Mouse (Mus musculus): ENCODE results near the gene Otop3.
"Not testable (repeated sequence)": the region's sequence is repeated elsewhere in the genome, so short reads cannot be mapped to it uniquely, and the experiment has no call there.

Otop3 gene

GRCm38 (mm10) chr11:115366039-115366705, 31.6 kb downstream of the Otop3 start:
- no peak for DNase-seq (ENCODE audit: low spot score in 2 of 2)

GRCm38 (mm10) chr11:115366706-115367394, 32.3 kb downstream of the Otop3 start:
- no peak for DNase-seq (ENCODE audit: low spot score in 2 of 2)

DNA sequence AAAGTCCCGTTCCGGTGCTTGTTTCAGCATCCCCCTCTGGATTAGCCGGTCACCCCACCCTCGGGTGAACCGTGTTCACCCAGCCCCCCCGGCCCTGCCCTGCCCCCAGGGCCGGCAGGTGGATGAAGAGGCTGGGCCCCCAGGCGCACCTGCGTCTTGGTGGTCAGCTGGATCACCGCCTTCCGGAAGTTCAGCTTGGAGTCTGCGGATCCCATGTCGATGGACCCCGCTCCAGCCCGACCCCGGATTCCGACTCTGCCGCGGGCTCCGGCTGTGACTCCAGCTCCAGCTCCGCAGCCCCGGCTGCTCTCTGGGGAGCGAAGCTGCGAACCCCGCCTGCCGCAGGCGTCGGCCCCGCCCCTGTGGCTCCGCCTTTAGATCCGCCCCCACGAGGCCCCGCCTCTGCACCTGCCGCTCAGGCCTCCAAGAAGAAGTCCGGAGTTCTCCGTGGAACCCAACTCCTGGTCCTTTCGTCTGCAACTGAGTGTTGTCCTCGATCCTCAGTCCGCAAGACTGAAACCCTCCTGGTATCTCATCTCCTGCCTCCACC, 32.9 kb downstream of the Otop3 start, which contains the start of gene Hid1:
Hid1 (minus strand) TSS at position 362 of the 550 bp plus-strand sequence.
- DNase-seq (ENCODE audit: low spot score in 2 of 2), result peak; percentile 66 to 74

- DNase-seq (ENCODE audit: low spot score in 2 of 2), result no peak
Measured at GRCm38 (mm10) chr11:115370368-115370767, 35.8 kb downstream of the Otop3 start.

DNA sequence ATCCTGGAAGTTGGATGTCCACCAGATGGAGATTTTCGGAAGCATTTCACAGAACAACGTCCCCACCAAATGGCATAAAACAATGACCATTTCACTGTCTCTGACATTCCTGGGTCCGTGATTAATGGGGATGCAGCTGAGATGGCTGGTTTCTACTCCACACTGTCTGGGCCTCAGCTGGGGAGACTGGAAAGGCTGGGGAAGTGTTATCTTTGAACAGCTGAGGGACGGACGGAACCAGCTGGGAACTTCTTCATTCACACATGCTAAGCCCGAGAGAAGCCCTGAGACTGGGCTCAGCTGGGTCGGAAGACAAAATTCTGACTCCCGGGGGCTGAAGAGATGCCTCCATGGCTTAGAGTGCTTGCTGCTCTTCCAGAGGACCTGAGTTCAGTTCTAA, 36.8 kb downstream of the Otop3 start:
- DNase-seq (ENCODE audit: low spot score in 2 of 2), result no peak

DNA sequence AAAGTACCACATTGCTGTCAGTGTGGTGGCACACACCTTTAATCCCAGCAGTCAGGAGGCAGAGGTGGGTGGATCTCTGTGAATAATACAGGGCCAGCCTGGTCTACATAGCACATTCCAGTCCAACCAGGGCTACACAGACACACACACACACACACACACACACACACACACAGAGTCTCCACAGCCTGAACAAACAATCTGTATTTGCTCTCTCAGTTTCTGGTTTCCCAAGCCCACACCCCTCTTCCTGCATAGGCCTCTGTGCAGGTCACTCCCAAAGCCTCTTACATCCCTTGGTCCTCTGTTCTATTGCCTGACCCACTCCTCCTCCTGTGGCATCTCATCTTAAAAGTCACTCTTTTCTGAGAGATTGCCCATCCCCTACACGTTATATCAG, 37.5 kb downstream of the Otop3 start:
- no peak for DNase-seq (ENCODE audit: low spot score in 2 of 2)

- no peak for DNase-seq (ENCODE audit: low spot score in 2 of 2)
Measured at GRCm38 (mm10) chr11:115372737-115373136, 38.2 kb downstream of the Otop3 start.

GRCm38 (mm10) chr11:115373805-115374694, 39.5 kb downstream of the Otop3 start:
- DNase-seq (ENCODE audit: low spot score in 2 of 2), result peak; percentile 44 to 75

DNA sequence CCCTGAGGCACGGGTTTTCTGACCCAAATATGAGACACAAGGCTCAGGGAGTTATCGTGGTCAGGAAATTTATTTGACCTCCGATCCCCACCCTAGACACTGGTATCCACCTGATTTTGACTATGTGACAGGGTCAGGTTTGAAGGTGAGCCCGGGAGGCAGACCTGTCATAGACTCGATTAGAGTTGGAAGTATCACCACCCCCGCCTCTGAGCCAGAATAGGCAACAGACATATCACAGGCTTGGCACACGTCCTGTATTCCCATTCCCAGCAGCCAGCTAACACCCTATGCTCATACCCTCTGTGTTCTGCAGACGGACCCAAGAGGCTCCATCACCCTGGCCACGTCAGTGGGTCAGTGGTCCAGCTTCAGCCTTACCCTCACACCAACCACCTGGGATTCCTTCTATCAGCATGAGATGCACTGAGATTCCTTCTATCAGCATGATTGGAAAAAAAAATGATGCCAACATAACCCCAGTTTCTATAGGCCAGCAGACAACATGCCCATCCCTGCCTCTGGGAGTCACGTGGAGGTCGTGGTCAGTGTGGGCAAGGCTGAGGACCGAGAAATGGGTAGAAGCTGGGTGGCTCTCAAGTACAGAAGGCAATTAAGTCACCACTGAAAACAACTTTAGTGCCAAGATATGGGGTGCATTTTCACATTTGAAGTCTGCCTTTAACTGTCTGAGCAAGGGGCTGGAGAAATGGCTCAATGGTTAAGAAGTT, 40.3 kb downstream of the Otop3 start:
- no peak for DNase-seq (ENCODE audit: low spot score in 2 of 2)

- no peak for DNase-seq (ENCODE audit: low spot score in 2 of 2)
Measured at GRCm38 (mm10) chr11:115376722-115377121, 42.2 kb downstream of the Otop3 start.

DNA sequence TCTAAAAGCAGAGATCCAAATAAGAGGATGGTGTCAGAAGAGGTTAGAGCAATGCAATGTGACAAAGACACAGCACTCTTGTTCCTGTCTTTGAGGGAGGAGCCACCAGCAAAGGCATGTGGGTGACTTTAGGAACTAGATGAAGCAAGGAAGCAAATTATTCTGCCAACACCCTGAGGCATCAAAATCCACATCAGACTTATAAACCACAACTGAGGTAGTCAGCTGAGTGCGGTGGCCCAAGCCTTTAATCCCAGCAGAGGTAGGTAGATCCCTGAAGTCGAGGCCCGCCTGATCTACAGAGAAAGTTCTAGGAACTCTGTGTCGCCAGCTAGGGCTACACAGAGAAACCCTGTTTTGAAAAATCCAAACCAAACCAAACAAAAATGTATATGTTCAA, 42.7 kb downstream of the Otop3 start:
- DNase-seq (ENCODE audit: low spot score in 2 of 2), result no peak

- DNase-seq (ENCODE audit: low spot score in 2 of 2), result no peak
Measured at GRCm38 (mm10) chr11:115377854-115378253, 43.3 kb downstream of the Otop3 start.

GRCm38 (mm10) chr11:115381276-115381675, 46.7 kb downstream of the Otop3 start:
- no peak for DNase-seq (ENCODE audit: low spot score in 2 of 2)

DNA sequence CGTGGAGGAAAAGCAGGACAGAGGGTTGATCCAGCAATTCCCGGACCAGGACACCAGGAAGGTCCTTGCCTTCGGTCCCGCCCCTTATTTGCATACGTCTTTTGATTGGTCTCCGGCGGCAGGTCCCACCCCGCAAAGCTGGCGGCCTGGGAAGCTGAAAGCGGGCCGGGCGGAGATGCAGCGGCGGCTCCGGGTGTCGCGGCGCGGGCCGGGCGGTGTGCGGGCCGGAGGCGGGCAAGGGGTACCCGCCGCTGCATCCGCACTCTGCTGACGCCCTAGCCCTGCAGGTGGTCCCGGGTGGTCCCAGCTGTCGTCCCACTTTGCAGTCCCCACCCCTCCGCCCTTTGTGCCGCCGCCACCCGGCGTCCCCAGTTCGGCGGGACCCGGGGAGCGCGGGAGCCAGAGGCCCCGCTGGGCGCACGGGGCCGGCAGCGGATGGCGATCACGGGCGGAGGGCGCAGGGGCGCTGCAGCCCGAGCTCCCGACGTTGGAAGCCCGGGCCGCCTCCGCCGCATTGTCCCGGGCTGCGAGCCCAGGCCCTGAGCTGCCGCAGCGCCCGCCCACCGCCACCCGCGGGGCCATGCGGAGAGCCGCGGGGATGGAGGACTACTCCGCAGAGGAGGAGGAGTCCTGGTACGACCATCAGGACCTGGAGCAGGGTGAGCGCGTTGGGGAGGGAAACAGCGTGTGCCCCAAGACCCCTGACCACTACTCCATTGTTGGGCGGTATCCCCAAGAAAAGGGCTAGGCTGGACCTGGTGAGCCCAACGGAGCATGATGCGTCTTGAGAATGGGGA, 47.4 kb downstream of the Otop3 start, which contains the start of gene Cdr2l:
Cdr2l (plus strand) TSS at position 174 of the 797 bp plus-strand sequence.
- peak; percentile 88 to 92 for DNase-seq (ENCODE audit: low spot score in 2 of 2)

DNA sequence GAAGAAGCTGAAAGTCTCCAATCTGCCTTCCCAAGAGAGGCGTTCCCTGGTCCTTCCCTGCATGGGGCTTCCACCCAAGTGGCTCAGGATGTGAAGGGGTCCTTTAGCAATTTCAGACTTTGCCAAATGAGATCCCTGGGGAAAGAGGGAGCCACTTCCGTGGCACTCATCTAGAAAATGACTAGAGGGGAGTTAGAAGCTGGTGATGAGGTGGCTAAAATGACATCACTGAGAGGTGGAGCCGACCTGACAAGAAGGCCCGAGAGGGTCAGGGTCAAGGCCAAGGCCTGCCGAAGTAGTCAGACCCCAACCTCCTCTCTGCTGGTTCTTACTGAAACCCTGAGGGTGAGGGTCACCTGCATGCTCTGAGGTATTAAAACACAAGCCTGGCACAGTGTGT, 48.4 kb downstream of the Otop3 start:
- no peak for DNase-seq (ENCODE audit: low spot score in 2 of 2)

DNA sequence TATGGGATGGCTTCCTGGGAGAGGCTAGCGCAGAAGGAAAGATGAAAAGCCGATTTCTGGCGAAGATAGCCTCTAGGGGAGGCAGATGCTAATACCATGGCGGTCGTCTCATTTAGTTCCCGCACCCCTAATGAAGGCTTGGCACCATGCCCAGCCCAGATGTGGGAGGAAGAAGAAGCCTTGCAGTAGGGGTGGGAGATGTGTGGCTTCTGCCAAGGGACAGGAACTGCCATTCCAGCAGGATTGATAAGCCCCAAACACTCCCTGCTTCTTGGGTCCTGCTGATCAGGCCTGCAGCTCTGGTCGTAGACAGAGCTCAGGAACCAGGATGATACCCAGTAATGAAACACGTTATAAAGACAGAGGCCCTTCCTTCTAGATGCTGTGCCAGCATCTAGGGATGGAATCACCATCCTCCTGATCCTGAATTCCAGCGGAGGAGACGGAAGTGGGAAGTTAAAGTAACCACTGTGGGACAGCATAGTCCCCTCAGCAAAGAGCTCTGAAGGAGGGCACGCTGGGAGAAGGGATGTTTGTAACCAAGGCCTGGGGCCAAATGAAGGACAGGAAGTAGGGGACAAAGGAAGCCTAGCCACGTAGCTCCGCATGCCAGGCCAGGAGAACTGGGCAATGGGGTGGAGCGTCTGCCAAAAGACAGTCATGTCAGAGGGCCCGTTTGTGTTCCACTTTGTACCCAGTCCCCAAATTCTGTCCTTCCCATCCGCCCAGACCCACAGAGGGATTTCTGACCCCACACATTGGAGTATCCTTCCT, 49.4 kb downstream of the Otop3 start:
- DNase-seq (ENCODE audit: low spot score in 2 of 2), result peak in 1 of 2 experiments; percentile 43

DNA sequence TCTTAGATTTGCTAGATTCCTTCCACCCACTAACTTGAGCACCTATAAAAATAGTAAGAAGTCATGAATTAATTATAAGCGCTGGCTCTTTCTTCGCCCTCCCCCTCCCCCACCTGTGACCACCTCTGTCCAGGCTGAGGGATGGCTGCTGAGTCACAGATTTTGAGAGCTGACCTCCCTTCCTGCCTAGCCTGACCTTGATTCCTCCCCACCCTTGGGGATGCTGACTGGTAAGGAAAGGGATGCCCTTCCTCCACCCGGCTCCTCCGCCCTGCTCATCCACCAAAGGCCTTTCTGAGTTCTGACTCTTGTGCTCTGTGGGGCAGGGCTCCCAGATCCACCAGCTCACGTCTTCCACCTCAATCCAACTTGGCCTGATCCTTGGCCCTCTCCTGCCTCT, 50.1 kb downstream of the Otop3 start:
- no peak for DNase-seq (ENCODE audit: low spot score in 2 of 2)

GRCm38 (mm10) chr11:115386859-115387258, 52.3 kb downstream of the Otop3 start:
- DNase-seq (ENCODE audit: low spot score in 2 of 2), result not testable (repeated sequence)

GRCm38 (mm10) chr11:115391358-115391757, 56.8 kb downstream of the Otop3 start:
- DNase-seq (ENCODE audit: low spot score in 2 of 2), result no peak
